Mouse (Mus musculus): ENCODE results near the gene Cacna1s. TPM values are rescaled to one million over a fixed set of nuclear protein-coding genes. Genes with fewer than 3 reads are reported as not detected.

Gene Cacna1s
- polyA plus RNA-seq, 1 experiment from 2014 or later = 0.08 TPM

- Histone ChIP-seq H3K27me3 (replicated peaks) (peaks cover 40% of the 10 kb centered on the region), H3K4me3 (no peak overlapping the region), H3K4me2 (no peak overlapping the region), H3K9me3 (replicated peaks) (no peaks in the 10 kb centered on the region), H3K9ac (no peak overlapping the region), H3K4me1 (no peaks in the 10 kb centered on the region), H3K36me3 (no peaks in the 10 kb centered on the region), H3K27ac (no peak overlapping the region)
- no peak for ATAC-seq
- WGBS (ENCODE audit: insufficient replicate concordance) = 36% methylated on average over 3 of the region's 3 CpGs
Measured at GRCm38 (mm10) chr1:136058594-136058993, 6.0 kb downstream of the Cacna1s start.

- no peak for ATAC-seq
- WGBS (ENCODE audit: insufficient replicate concordance) = 53% methylated on average over 9 of the region's 9 CpGs
- H3K27ac ChIP-seq = no peak overlapping the region
Measured at GRCm38 (mm10) chr1:136061041-136061789, 8.7 kb downstream of the Cacna1s start.

DNA sequence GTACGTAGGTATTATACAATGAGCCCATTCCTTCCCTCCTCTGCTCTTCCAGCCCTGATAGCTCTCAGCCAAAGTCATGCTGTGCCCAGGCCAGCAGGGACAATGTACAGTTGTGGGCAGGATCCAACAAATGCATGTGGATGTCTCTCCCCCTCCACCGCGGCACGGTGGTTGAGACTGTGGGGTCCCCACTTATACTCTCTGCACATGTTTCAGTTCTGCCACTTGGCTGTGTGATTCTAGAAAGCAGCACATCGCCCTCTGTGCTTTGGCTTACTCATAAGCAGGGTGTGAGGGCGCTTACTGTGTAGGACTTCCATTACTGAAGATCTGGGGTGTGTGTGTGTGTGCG lies 9.2 kb downstream of the Cacna1s start:
- H3K27ac ChIP-seq = no peak overlapping the region
- H3K9ac ChIP-seq = no peak overlapping the region
- no peaks in the 10 kb centered on the region for H3K36me3 ChIP-seq
- peaks cover 44% of the 10 kb centered on the region; the same call in 1 of the 2 replicates for H3K27me3 ChIP-seq (replicated peaks)
- no peak for ATAC-seq
- H3K4me3 ChIP-seq = no peak overlapping the region
- no peak overlapping the region for H3K4me2 ChIP-seq
- 81% methylated on average over 7 of the region's 7 CpGs for WGBS (ENCODE audit: insufficient replicate concordance)
- H3K9me3 ChIP-seq (replicated peaks) = no peaks in the 10 kb centered on the region
- H3K4me1 ChIP-seq = no peaks in the 10 kb centered on the region

More at GRCm38 (mm10) chr1:136061041-136061789, 8.7 kb downstream of the Cacna1s start:
- H3K4me3 ChIP-seq = no peak overlapping the region
- no peaks in the 10 kb centered on the region for H3K4me1 ChIP-seq
- H3K9ac ChIP-seq = no peak overlapping the region
- H3K9me3 ChIP-seq (replicated peaks) = no peaks in the 10 kb centered on the region
- H3K36me3 ChIP-seq = no peaks in the 10 kb centered on the region
- no peak overlapping the region for H3K4me2 ChIP-seq
- H3K27me3 ChIP-seq (replicated peaks) = peaks cover 44% of the 10 kb centered on the region; the same call in 1 of the 2 replicates

- Histone ChIP-seq H3K36me3 (no peaks in the 10 kb centered on the region), H3K9ac (no peak overlapping the region), H3K27ac (no peak overlapping the region), H3K4me3 (no peak overlapping the region), H3K27me3 (replicated peaks) (peaks cover 40% of the 10 kb centered on the region; the same call in 1 of the 2 replicates), H3K4me2 (no peak overlapping the region), H3K9me3 (replicated peaks) (no peaks in the 10 kb centered on the region), H3K4me1 (no peaks in the 10 kb centered on the region)
- 46% methylated on average over 5 of the region's 5 CpGs for WGBS (ENCODE audit: insufficient replicate concordance)
- ATAC-seq = no peak
Measured at GRCm38 (mm10) chr1:136063991-136064390, 11.4 kb downstream of the Cacna1s start.

DNA sequence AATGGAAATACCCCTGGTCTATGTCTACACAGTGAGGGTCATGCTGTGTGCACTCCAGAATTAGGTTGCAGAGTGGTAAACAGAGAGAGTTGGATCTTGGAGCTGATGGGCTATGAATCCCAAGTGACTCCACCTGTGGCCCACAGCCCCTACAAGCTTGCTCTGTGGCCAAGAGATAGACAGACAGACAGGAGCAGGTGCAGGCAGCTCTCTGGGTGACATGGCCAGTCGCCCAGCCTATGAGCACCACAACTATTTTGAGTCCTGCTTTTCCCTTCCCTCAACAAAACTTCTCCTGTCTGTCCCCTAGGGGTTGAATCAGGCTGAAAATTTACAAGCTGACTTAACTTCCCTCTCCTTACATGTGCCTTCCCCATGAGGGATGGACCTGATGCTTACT lies 14.1 kb downstream of the Cacna1s start:
- no peaks in the 10 kb centered on the region for H3K4me1 ChIP-seq
- no peaks in the 10 kb centered on the region for H3K36me3 ChIP-seq
- 63% methylated on average over 1 of the region's 1 CpGs for WGBS (ENCODE audit: insufficient replicate concordance)
- H3K9ac ChIP-seq = no peak overlapping the region
- no peak overlapping the region for H3K27ac ChIP-seq
- peaks cover 36% of the 10 kb centered on the region; the same call in 1 of the 2 replicates for H3K27me3 ChIP-seq (replicated peaks)
- ATAC-seq = no peak
- H3K4me3 ChIP-seq = no peak overlapping the region
- H3K4me2 ChIP-seq = no peak overlapping the region
- no peaks in the 10 kb centered on the region for H3K9me3 ChIP-seq (replicated peaks)

GRCm38 (mm10) chr1:136067579-136067978 lies 15.0 kb downstream of the Cacna1s start:
- no peak overlapping the region for H3K4me2 ChIP-seq
- no peak overlapping the region for H3K27ac ChIP-seq
- WGBS (ENCODE audit: insufficient replicate concordance) = 37% methylated on average over 3 of the region's 3 CpGs
- no peaks in the 10 kb centered on the region for H3K4me1 ChIP-seq
- no peak overlapping the region for H3K4me3 ChIP-seq
- no peak overlapping the region for H3K9ac ChIP-seq
- no peak for ATAC-seq
- H3K27me3 ChIP-seq (replicated peaks) = peaks cover 44% of the 10 kb centered on the region; the same call in 1 of the 2 replicates
- H3K36me3 ChIP-seq = no peaks in the 10 kb centered on the region
- H3K9me3 ChIP-seq (replicated peaks) = no peaks in the 10 kb centered on the region

- Histone ChIP-seq H3K4me1 (no peaks in the 10 kb centered on the region), H3K36me3 (no peaks in the 10 kb centered on the region), H3K27me3 (replicated peaks) (peaks cover 58% of the 10 kb centered on the region), H3K27ac (no peak overlapping the region), H3K4me3 (no peak overlapping the region), H3K9me3 (replicated peaks) (no peaks in the 10 kb centered on the region), H3K4me2 (no peak overlapping the region), H3K9ac (no peak overlapping the region)
- ATAC-seq = no peak
- 2% methylated on average over 3 of the region's 3 CpGs for WGBS (ENCODE audit: insufficient replicate concordance)
Measured at GRCm38 (mm10) chr1:136076086-136076485, 23.5 kb downstream of the Cacna1s start.

GRCm38 (mm10) chr1:136077656-136078055 lies 25.1 kb downstream of the Cacna1s start:
- no peak for ATAC-seq
- Histone ChIP-seq H3K4me1 (no peaks in the 10 kb centered on the region), H3K4me3 (no peak overlapping the region), H3K4me2 (no peak overlapping the region), H3K27ac (no peak overlapping the region), H3K9ac (no peak overlapping the region), H3K9me3 (replicated peaks) (no peaks in the 10 kb centered on the region), H3K27me3 (replicated peaks) (peaks cover 50% of the 10 kb centered on the region), H3K36me3 (no peaks in the 10 kb centered on the region)
- 46% methylated on average over 4 of the region's 4 CpGs for WGBS (ENCODE audit: insufficient replicate concordance)

DNA sequence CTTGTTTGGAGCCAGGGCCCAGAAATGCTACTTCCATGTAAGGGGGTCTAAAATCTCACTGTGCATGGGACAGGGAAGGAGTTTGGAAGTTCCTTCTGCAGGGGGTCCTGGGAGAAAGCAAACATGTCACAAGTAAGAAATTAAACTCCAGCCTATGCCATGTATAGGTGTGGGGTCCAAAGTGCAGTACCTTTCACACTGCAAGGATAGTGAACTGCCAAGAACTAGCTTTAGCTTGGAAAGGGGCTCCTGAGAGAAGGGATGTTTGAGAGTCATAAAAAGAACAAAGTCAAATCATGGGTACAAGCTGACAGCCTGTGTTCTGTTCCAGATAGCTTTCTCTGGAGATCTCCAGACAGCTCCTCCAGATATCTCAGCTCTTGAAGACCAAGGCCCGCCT lies 28.6 kb downstream of the Cacna1s start:
- H3K36me3 ChIP-seq = no peaks in the 10 kb centered on the region
- WGBS (ENCODE audit: insufficient replicate concordance) = 65% methylated on average over 1 of the region's 1 CpGs
- no peak overlapping the region for H3K27ac ChIP-seq
- H3K4me3 ChIP-seq = no peak overlapping the region
- no peak overlapping the region for H3K4me2 ChIP-seq
- no peak overlapping the region for H3K9ac ChIP-seq
- peaks cover 47% of the 10 kb centered on the region for H3K27me3 ChIP-seq (replicated peaks)
- no peak for ATAC-seq
- H3K4me1 ChIP-seq = peaks cover 8% of the 10 kb centered on the region
- H3K9me3 ChIP-seq (replicated peaks) = no peaks in the 10 kb centered on the region

DNA sequence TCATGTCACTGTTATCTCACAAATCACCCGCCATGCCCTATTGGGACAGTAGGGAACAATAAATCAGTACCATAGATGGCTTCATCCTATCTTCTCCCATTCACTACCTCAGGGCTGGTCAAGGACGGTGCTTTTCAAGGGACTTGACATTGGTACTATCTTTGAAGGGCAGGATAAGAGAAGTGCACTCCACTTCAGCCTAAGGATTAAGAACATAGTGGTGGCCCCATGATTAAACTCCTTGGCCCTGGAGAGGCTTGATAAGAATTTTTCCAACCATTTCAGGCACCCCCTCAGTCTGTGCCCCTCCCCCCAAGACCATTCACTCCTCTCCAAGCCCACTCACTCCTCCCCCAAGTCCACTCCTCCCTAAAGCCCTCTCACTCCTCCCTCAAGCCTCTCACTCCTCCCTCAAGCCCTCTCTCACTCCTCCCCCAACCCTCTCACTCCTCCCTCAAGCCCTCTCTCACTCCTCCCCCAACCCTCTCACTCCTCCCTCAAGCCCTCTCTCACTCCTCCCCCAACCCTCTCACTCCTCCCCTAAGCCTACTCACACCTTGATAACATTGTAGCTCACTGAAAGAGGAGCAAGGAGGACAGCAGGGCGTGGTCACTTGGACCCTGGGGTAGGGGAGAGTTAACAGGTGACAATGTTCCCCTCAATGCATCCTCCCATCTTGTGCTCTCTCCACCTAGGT lies 33.6 kb downstream of the Cacna1s start:
- Histone ChIP-seq H3K27ac (no peak overlapping the region), H3K36me3 (no peaks in the 10 kb centered on the region), H3K4me1 (peaks cover 13% of the 10 kb centered on the region), H3K4me3 (no peak overlapping the region), H3K9me3 (replicated peaks) (no peaks in the 10 kb centered on the region), H3K4me2 (no peak overlapping the region), H3K9ac (no peak overlapping the region), H3K27me3 (replicated peaks) (peaks cover 24% of the 10 kb centered on the region; the same call in 1 of the 2 replicates)
- ATAC-seq = peak; percentile 63; the same call in 1 of the 2 replicates
- WGBS (ENCODE audit: insufficient replicate concordance) = 34% methylated on average over 3 of the region's 3 CpGs

GRCm38 (mm10) chr1:136089368-136090165 lies 37.0 kb downstream of the Cacna1s start:
- Histone ChIP-seq H3K9ac (no peak overlapping the region), H3K4me2 (no peak overlapping the region), H3K9me3 (replicated peaks) (no peaks in the 10 kb centered on the region), H3K4me3 (no peak overlapping the region), H3K4me1 (peaks cover 17% of the 10 kb centered on the region), H3K36me3 (no peaks in the 10 kb centered on the region), H3K27me3 (replicated peaks) (peaks cover 39% of the 10 kb centered on the region), H3K27ac (no peak overlapping the region)
- ATAC-seq = no peak
- 72% methylated on average over 9 of the region's 9 CpGs for WGBS (ENCODE audit: insufficient replicate concordance)

GRCm38 (mm10) chr1:136093726-136094125 lies 41.2 kb downstream of the Cacna1s start:
- no peak for ATAC-seq
- Histone ChIP-seq H3K27me3 (replicated peaks) (peaks cover 35% of the 10 kb centered on the region), H3K4me3 (no peak overlapping the region), H3K27ac (no peak overlapping the region), H3K4me2 (no peak overlapping the region), H3K36me3 (no peaks in the 10 kb centered on the region), H3K9ac (no peak overlapping the region), H3K9me3 (replicated peaks) (no peaks in the 10 kb centered on the region), H3K4me1 (peaks cover 12% of the 10 kb centered on the region; the same call in 1 of the 2 replicates)
- WGBS (ENCODE audit: insufficient replicate concordance) = 42% methylated on average over 3 of the region's 3 CpGs

Data from liver, embryonic 12.5 days (tissue).